Mouse (Mus musculus) right cerebral cortex, postnatal 14 days (tissue): ENCODE results near the gene 1700015F17Rik.

Experiments used
- DNase-seq: peaks from one replicate; pipeline ENCODE4 v3.0.0; 2022

1700015F17Rik gene

GRCm38 (mm10) chr5:5479043-5479442 is at the start of gene 1700015F17Rik:
Gene 1700015F17Rik (minus strand): TSS chr5:5479143.
- DNase-seq, result no peak

GRCm38 (mm10) chr5:5515411-5515810 is 36.5 kb upstream of the 1700015F17Rik start:
- DNase-seq, result no peak

- peak; percentile 99 for DNase-seq
Measured at GRCm38 (mm10) chr5:5514196-5515076, 35.5 kb upstream of the 1700015F17Rik start, which contains the start of gene Cldn12. Gene Cldn12 (minus strand): TSS chr5:5514958.

GRCm38 (mm10) chr5:5511401-5511800 is 32.5 kb upstream of the 1700015F17Rik start:
- DNase-seq, result no peak

- DNase-seq, result peak; percentile 9
Measured at GRCm38 (mm10) chr5:5510989-5511388, 32.0 kb upstream of the 1700015F17Rik start.

- DNase-seq, result peak; percentile 59
Measured at GRCm38 (mm10) chr5:5510304-5510887, 31.5 kb upstream of the 1700015F17Rik start.

- no peak for DNase-seq
Measured at GRCm38 (mm10) chr5:5508231-5508630, 29.3 kb upstream of the 1700015F17Rik start.

- DNase-seq, result peak; percentile 72
Measured at GRCm38 (mm10) chr5:5507701-5508225, 28.8 kb upstream of the 1700015F17Rik start.

GRCm38 (mm10) chr5:5504456-5504855 is 25.5 kb upstream of the 1700015F17Rik start:
- peak; percentile 8 for DNase-seq

- no peak for DNase-seq
Measured at GRCm38 (mm10) chr5:5503381-5503780, 24.4 kb upstream of the 1700015F17Rik start.

- DNase-seq, result no peak
Measured at GRCm38 (mm10) chr5:5501583-5501982, 22.6 kb upstream of the 1700015F17Rik start.

- no peak for DNase-seq
Measured at GRCm38 (mm10) chr5:5496393-5496792, 17.4 kb upstream of the 1700015F17Rik start.

GRCm38 (mm10) chr5:5495042-5495441 is 16.1 kb upstream of the 1700015F17Rik start:
- DNase-seq, result no peak

- peak; percentile 17 for DNase-seq
Measured at GRCm38 (mm10) chr5:5494269-5495005, 15.5 kb upstream of the 1700015F17Rik start.

GRCm38 (mm10) chr5:5492163-5492562 is 13.2 kb upstream of the 1700015F17Rik start:
- DNase-seq, result no peak

- no peak for DNase-seq
Measured at GRCm38 (mm10) chr5:5486071-5486470, 7.1 kb upstream of the 1700015F17Rik start.

- DNase-seq, result no peak
Measured at GRCm38 (mm10) chr5:5483254-5483858, 4.4 kb upstream of the 1700015F17Rik start.

- no peak for DNase-seq
Measured at GRCm38 (mm10) chr5:5481662-5482061, 2.7 kb upstream of the 1700015F17Rik start.

- DNase-seq, result no peak
Measured at GRCm38 (mm10) chr5:5476133-5476532, 2.8 kb downstream of the 1700015F17Rik start.

GRCm38 (mm10) chr5:5465256-5465655 is 13.7 kb downstream of the 1700015F17Rik start:
- DNase-seq, result no peak

GRCm38 (mm10) chr5:5431746-5432438 is 47.1 kb downstream of the 1700015F17Rik start:
- no peak for DNase-seq

GRCm38 (mm10) chr5:5423723-5424171 is 55.2 kb downstream of the 1700015F17Rik start:
- DNase-seq, result no peak
